Mouse (Mus musculus) left cerebral cortex, adult 2 months (tissue): Measurements from ENCODE around the gene Slpi. TPM values are rescaled to one million over a fixed set of nuclear protein-coding genes. Genes with fewer than 3 reads are reported as not detected.
A peak's percentile ranks its signal among the peaks of the same experiment; 100 is the strongest.

Source experiments
- DNase-seq, 2 experiments: peaks; one replicate each; pipeline ENCODE4 v3.0.0; 2021 to 2022; ENCODE audit warnings: low spot score in 2 of 2, mixed read lengths in 1 of 2; ENCODE audit errors: extremely low spot score in 1 of 2
- H3K27ac ChIP-seq: fragments of 200-600 bp; 2 replicates; pipeline ENCODE4 v1.8.1; 2022
- H3K4me3 ChIP-seq: fragments of 200-600 bp; 2 replicates; pipeline ENCODE4 v1.8.1; 2022
- CTCF ChIP-seq: fragments of 200-600 bp; IDR thresholded peaks from 2 replicates; pipeline ENCODE4 v1.8.1; 2022; ENCODE audit warnings: antibody characterized with exemption, mild to moderate bottlenecking, moderate library complexity
- intact Hi-C: fragments of 180-260 bp; cut with DNase I; formaldehyde crosslinking; loops from one replicate; pipeline ENCODE4 v1.15.1; 2025
- long read RNA-seq, 2 experiments: library from polyadenylated mRNA; stranded (forward); transcript quantifications; one replicate each; pipeline ENCODE4 v2.0.0; 2021; ENCODE audit warnings: borderline mapping rate in 2 of 2
- total RNA-seq, 2 experiments: library from RNA; stranded (reverse); gene quantifications; 2 replicates each; pipeline ENCODE4 v1.2.3; 2021

Slpi gene
- total RNA-seq: not detected
- long read RNA-seq, experiment 1: 0 reads
- long read RNA-seq, experiment 2: 0 reads

GRCm38 (mm10) chr2:164389020-164389419, at the start of gene Slpi:
TSS of gene Slpi (minus strand) at chr2:164389095.
- H3K27ac ChIP-seq: peak within 1 kb of the TSS; percentile 70
- intact Hi-C loops: loop anchor here (2.0 to 5.0 kb wide), 3 partner anchors 254 to 287 kb away; no protein-coding TSS in a partner anchor
- peak in 1 of 2 experiments; percentile 62 for DNase-seq
- no peak for TF ChIP-seq CTCF
- H3K4me3 ChIP-seq: peak within 1 kb of the TSS; percentile 51

GRCm38 (mm10) chr2:164438257-164438656, 49.4 kb upstream of the Slpi start:
- peak overlapping the region; percentile 53; the same call in 1 of the 2 replicates for H3K27ac ChIP-seq
- intact Hi-C loops: no loop called here
- no peak for DNase-seq
- TF ChIP-seq CTCF: no peak
- no peak overlapping the region for H3K4me3 ChIP-seq

GRCm38 (mm10) chr2:164437710-164438109, 48.8 kb upstream of the Slpi start:
- intact Hi-C loops: no loop called here
- Histone ChIP-seq H3K4me3 (no peak overlapping the region), H3K27ac (peak overlapping the region; percentile 44; the same call in 1 of the 2 replicates)
- TF ChIP-seq CTCF: no peak
- DNase-seq: no peak

GRCm38 (mm10) chr2:164436961-164437360, 48.1 kb upstream of the Slpi start:
- DNase-seq: no peak
- Histone ChIP-seq H3K4me3 (no peak overlapping the region), H3K27ac (peak overlapping the region; percentile 48; the same call in 1 of the 2 replicates)
- intact Hi-C loops: no loop called here
- no peak for TF ChIP-seq CTCF

GRCm38 (mm10) chr2:164436215-164436913, 47.5 kb upstream of the Slpi start:
- Histone ChIP-seq H3K27ac (peak overlapping the region; percentile 37; the same call in 1 of the 2 replicates), H3K4me3 (no peak overlapping the region)
- DNase-seq: no peak
- intact Hi-C loops: no loop called here
- no peak for TF ChIP-seq CTCF

GRCm38 (mm10) chr2:164435216-164436090, 46.6 kb upstream of the Slpi start:
- no peak for DNase-seq
- intact Hi-C loops: no loop called here
- TF ChIP-seq CTCF: no peak
- Histone ChIP-seq H3K4me3 (no peak overlapping the region), H3K27ac (no peak overlapping the region)

GRCm38 (mm10) chr2:164434681-164435080, 45.8 kb upstream of the Slpi start:
- TF ChIP-seq CTCF: no peak
- no peak overlapping the region for H3K27ac ChIP-seq
- intact Hi-C loops: no loop called here
- H3K4me3 ChIP-seq: no peak overlapping the region
- no peak for DNase-seq

GRCm38 (mm10) chr2:164433278-164433895, 44.5 kb upstream of the Slpi start:
- TF ChIP-seq CTCF: no peak
- DNase-seq: no peak
- intact Hi-C loops: no loop called here
- Histone ChIP-seq H3K27ac (no peak overlapping the region), H3K4me3 (no peak overlapping the region)

- Histone ChIP-seq H3K27ac (peak overlapping the region; percentile 32; the same call in 1 of the 2 replicates), H3K4me3 (no peak overlapping the region)
- DNase-seq: no peak
- no peak for TF ChIP-seq CTCF
- intact Hi-C loops: no loop called here
Observed at GRCm38 (mm10) chr2:164432541-164433191, 43.8 kb upstream of the Slpi start.

- intact Hi-C loops: no loop called here
- no peak for TF ChIP-seq CTCF
- no peak for DNase-seq
- no peak overlapping the region for H3K4me3 ChIP-seq
- H3K27ac ChIP-seq: no peak overlapping the region
Observed at GRCm38 (mm10) chr2:164431676-164432465, 43.0 kb upstream of the Slpi start.

GRCm38 (mm10) chr2:164430697-164431096, 41.8 kb upstream of the Slpi start:
- H3K4me3 ChIP-seq: no peak overlapping the region
- intact Hi-C loops: no loop called here

More at GRCm38 (mm10) chr2:164430697-164431096, 41.8 kb upstream of the Slpi start:
- H3K27ac ChIP-seq: no peak overlapping the region
- TF ChIP-seq CTCF: no peak; the same call in 1 of the 2 replicates
- DNase-seq: no peak
